Mouse (Mus musculus) liver, embryonic 14.5 days (tissue): ENCODE measurements around the gene Cntn2. TPM values are rescaled to one million over a fixed set of nuclear protein-coding genes. Genes with fewer than 3 reads are reported as not detected.

Experiments
- ATAC-seq: fragments of 200-750 bp; cut with Nextera tagmentation; 2 replicates; pipeline ENCODE4 v1.8.0; 2017; ENCODE audit warnings: moderate number of reproducible peaks, mild to moderate bottlenecking, moderate library complexity; ENCODE audit not compliant: insufficient read depth
- DNase-seq, 3 experiments: peaks; one replicate each; pipeline ENCODE4 v3.0.0-alpha.2; 2012 to 2013; ENCODE audit warnings: low read depth in 3 of 3, low spot score in 3 of 3
- H3K27ac ChIP-seq: fragments of 300-500 bp; sonication (generic); 2 replicates; pipeline ENCODE4 v1.5.1; 2014; ENCODE audit warnings: moderate library complexity, mild to moderate bottlenecking, control low read depth, inconsistent platforms
- H3K27me3 ChIP-seq: fragments of 300-500 bp; sonication (generic); 2 replicates; pipeline ENCODE4 v1.6.1; 2014; ENCODE audit warnings: mild to moderate bottlenecking, low read length, moderate library complexity; ENCODE audit not compliant: control insufficient read depth, insufficient read depth
- H3K36me3 ChIP-seq: fragments of 300-500 bp; sonication (generic); replicated peaks from 2 replicates; pipeline ENCODE4 v1.6.1; 2014; ENCODE audit warnings: low read depth; ENCODE audit not compliant: control insufficient read depth, insufficient read depth
- H3K4me1 ChIP-seq, 2 experiments: fragments of 200-500 bp in 1 of 2; fragments of 300-500 bp in 1 of 2; sonication (generic) in 1 of 2; replicated peaks; 2 replicates each; pipeline ENCODE4 v1.6.1; 2012 to 2014; ENCODE audit warnings: antibody characterized with exemption in 1 of 2, inconsistent platforms in 1 of 2, low read length in 1 of 2; ENCODE audit not compliant: control insufficient read depth in 2 of 2, insufficient read depth in 2 of 2
- H3K4me2 ChIP-seq: fragments of 300-500 bp; sonication (generic); 2 replicates; pipeline ENCODE4 v1.6.1; 2014; ENCODE audit warnings: low read depth, mild to moderate bottlenecking, control low read depth, moderate library complexity
- H3K4me3 ChIP-seq, 2 experiments: fragments of 200-500 bp in 1 of 2; fragments of 300-500 bp in 1 of 2; sonication (generic) in 1 of 2; 2 replicates each; pipeline ENCODE4 v1.5.1; 2012 to 2014; ENCODE audit warnings: low read depth in 2 of 2, low read length in 2 of 2, mild to moderate bottlenecking in 2 of 2, control low read depth in 1 of 2, inconsistent platforms in 1 of 2, moderate library complexity in 1 of 2; ENCODE audit not compliant: insufficient read depth in 1 of 2
- H3K9ac ChIP-seq: fragments of 300-500 bp; sonication (generic); replicated peaks from 2 replicates; pipeline ENCODE4 v1.6.1; 2014; ENCODE audit warnings: mild to moderate bottlenecking, control low read depth, moderate library complexity
- H3K9me3 ChIP-seq: fragments of 300-500 bp; sonication (generic); 2 replicates; pipeline ENCODE4 v1.6.1; 2016; ENCODE audit warnings: low read length, mixed read lengths; ENCODE audit not compliant: control insufficient read depth
- CTCF ChIP-seq: IDR thresholded peaks from 2 replicates; pipeline ENCODE4 v1.5.1; 2016; ENCODE audit warnings: antibody characterized with exemption, low read depth, control low read depth
- EP300 ChIP-seq: IDR thresholded peaks from 2 replicates; pipeline ENCODE4 v1.6.1; 2016; ENCODE audit warnings: antibody characterized with exemption, low read depth
- WGBS: fragments of 180-500 bp; shearing (Covaris S2); extraction: QIAGEN DNeasy Blood & Tissue Kit; methylation state at CpG from one replicate; pipeline ENCODE4 v1.1.7; 2014; ENCODE audit not compliant: insufficient replicate concordance; 5-methylcytosine and 5-hydroxymethylcytosine counted together
- polyA plus RNA-seq, 2 experiments: library from polyadenylated mRNA; depleted of rRNA in 1 of 2; stranded (reverse) in 1 of 2; unstranded in 1 of 2; fragments of >200 nt; fragmentation: Nextera tagmentation in 1 of 2; extraction: Ambion mirVana in 1 of 2; gene quantifications; 2 replicates each; pipeline versions ENCODE4 v1.2.1 to v1.2.3; 2012 to 2014

The Cntn2 gene
- polyA plus RNA-seq, 2 experiments, result 0.02 to 0.05 TPM

DNA sequence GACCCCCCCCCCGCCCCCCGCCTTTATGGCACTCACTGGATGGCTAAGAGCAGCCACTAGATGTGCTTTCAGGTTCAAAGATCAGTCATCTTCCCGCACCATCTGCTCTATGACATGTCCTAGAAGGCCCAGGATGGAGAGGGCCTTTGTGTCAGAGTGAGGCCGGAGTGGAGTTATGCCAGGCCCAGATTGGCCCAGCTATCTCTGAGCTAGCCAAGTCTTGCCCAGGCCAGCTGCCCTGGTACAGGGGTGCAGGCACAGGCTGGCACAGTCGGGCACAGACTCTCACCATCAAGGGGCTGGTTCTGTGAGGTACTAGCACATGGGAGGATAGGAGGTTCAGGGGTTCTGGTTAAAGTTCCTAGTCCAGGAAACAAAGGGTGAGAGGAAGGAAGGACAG, 5.3 kb downstream of the Cntn2 start:
- no peak for TF ChIP-seq EP300
- no peak for TF ChIP-seq CTCF
- no peak overlapping the region for H3K4me2 ChIP-seq
- H3K36me3 ChIP-seq, result no peaks in the 10 kb centered on the region
- H3K9me3 ChIP-seq, result no peaks in the 10 kb centered on the region
- peaks cover 26% of the 10 kb centered on the region for H3K27me3 ChIP-seq
- no peak overlapping the region for H3K27ac ChIP-seq
- H3K9ac ChIP-seq, result no peak overlapping the region
- 49% methylated on average over 5 of the region's 5 CpGs for WGBS
- H3K4me1 ChIP-seq, result no peaks in the 10 kb centered on the region
- H3K4me3 ChIP-seq, result no peak overlapping the region
- DNase-seq (no peak), ATAC-seq (no peak)

DNA sequence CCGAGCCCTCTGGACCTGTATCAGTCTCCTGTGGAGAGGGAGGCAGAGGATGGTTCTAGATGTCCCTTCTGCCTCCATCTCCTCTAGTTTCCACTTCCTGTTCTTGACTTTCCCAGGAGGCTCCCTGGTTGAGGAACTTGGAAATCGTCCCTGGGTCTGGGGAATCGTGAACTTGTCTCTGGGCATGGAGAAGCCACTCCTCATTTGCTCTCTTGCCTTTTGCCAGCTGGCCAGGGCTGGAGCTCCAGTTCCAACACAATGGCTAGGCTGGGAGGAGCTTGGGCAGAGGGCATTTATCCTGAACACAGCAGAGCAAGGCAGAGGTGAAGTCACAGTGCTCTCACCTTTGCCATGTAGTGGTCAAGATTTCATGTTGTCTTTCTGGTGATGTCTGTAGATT, 6.6 kb downstream of the Cntn2 start:
- no peak overlapping the region for H3K4me3 ChIP-seq
- peaks cover 13% of the 10 kb centered on the region for H3K27me3 ChIP-seq
- no peaks in the 10 kb centered on the region for H3K4me1 ChIP-seq
- WGBS, result 60% methylated on average over 3 of the region's 3 CpGs
- H3K36me3 ChIP-seq, result no peaks in the 10 kb centered on the region
- ATAC-seq (no peak), DNase-seq (no peak)
- H3K9ac ChIP-seq, result no peak overlapping the region
- TF ChIP-seq EP300, result no peak
- no peak for TF ChIP-seq CTCF
- no peaks in the 10 kb centered on the region for H3K9me3 ChIP-seq
- no peak overlapping the region for H3K4me2 ChIP-seq
- no peak overlapping the region for H3K27ac ChIP-seq

DNA sequence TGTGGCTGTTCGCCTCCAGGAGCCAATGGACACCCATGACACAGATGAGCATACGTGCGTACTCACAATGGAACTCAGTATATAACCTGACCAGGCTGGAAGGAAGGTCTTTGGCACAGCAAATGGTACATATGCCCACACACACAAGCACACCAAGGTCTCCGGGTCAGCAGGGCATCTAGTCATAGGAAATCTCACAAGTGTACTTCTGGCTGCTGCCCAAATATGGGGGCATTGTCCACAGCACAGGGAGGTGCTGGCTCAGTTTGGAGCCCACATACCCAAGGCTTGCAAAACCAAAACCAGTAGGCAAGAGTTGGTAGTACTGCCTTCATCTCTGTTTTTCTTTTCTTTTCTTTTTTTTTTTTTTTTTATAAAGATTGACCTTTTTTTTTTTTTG, 7.5 kb downstream of the Cntn2 start:
- Histone ChIP-seq H3K36me3 (no peaks in the 10 kb centered on the region), H3K27ac (no peak overlapping the region), H3K9me3 (no peaks in the 10 kb centered on the region), H3K4me2 (no peak overlapping the region), H3K9ac (no peak overlapping the region), H3K4me1 (no peaks in the 10 kb centered on the region), H3K27me3 (peaks cover 5% of the 10 kb centered on the region), H3K4me3 (no peak overlapping the region)
- TF ChIP-seq EP300, result no peak
- no peak for TF ChIP-seq CTCF
- DNase-seq, result no peak
- ATAC-seq, result no peak
- 76% methylated on average over 4 of the region's 4 CpGs for WGBS

DNA sequence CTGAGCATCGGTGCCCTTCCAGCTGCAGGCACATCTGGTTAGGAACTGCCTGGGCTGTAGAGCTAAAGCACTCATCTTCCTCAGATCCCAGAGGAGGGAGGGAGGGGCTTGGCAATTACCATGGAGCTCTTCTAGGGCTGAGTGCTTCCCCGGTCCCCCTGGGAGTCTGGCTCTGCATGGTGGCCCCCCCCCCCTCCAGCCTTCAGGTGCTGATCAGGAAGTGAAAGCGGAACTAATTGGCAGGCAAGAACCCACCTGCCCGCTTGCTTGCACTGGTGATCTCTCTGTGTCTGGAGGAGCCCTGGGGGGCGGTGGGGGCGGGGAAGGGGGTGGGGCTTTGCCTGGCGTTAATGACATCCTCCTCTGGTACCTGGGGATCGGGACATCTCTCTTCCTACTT, 9.2 kb downstream of the Cntn2 start:
- WGBS, result 3% methylated on average over 8 of the region's 8 CpGs
- Histone ChIP-seq H3K9ac (no peak overlapping the region), H3K9me3 (no peaks in the 10 kb centered on the region), H3K27me3 (peaks cover 4% of the 10 kb centered on the region; the same call in 1 of the 2 replicates), H3K4me2 (no peak overlapping the region), H3K36me3 (no peaks in the 10 kb centered on the region), H3K4me3 (no peak overlapping the region), H3K4me1 (no peaks in the 10 kb centered on the region), H3K27ac (no peak overlapping the region)
- TF ChIP-seq EP300 (no peak), CTCF (no peak)
- DNase-seq (no peak), ATAC-seq (no peak)

DNA sequence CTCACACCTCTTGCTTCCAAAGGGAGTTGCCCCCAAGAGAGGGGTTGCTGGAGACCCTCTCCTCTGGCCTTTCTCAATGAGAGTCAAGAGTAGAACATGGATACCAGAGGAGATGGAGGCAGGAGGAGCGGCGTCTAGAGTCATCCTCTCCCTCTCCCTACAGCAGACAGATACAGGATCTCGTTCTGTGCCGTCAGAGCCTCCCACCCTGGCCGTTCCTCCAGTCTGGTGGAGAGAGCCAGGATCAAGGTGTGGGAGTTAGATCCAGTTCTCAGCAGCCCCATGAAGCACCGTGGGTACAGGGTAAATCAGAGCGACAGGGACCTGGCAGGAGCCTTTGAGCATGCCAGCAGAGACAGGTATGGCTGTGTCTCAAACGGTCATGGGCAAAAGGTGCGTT, 10.5 kb downstream of the Cntn2 start:
- no peak for DNase-seq
- Histone ChIP-seq H3K27me3 (peaks cover 4% of the 10 kb centered on the region; the same call in 1 of the 2 replicates), H3K9ac (no peak overlapping the region), H3K27ac (no peak overlapping the region), H3K4me1 (no peaks in the 10 kb centered on the region), H3K9me3 (no peaks in the 10 kb centered on the region), H3K4me2 (no peak overlapping the region), H3K4me3 (no peak overlapping the region), H3K36me3 (no peaks in the 10 kb centered on the region)
- WGBS, result 38% methylated on average over 9 of the region's 9 CpGs
- ATAC-seq, result no peak
- no peak for TF ChIP-seq CTCF
- no peak for TF ChIP-seq EP300
